Mouse (Mus musculus): ENCODE measurements around the gene Homer1. TPM values are rescaled to one million over a fixed set of nuclear protein-coding genes. Genes with fewer than 3 reads are reported as not detected.

Homer1 gene
- polyA plus RNA-seq, 1 experiment from 2014 or later: 2.0 TPM

DNA sequence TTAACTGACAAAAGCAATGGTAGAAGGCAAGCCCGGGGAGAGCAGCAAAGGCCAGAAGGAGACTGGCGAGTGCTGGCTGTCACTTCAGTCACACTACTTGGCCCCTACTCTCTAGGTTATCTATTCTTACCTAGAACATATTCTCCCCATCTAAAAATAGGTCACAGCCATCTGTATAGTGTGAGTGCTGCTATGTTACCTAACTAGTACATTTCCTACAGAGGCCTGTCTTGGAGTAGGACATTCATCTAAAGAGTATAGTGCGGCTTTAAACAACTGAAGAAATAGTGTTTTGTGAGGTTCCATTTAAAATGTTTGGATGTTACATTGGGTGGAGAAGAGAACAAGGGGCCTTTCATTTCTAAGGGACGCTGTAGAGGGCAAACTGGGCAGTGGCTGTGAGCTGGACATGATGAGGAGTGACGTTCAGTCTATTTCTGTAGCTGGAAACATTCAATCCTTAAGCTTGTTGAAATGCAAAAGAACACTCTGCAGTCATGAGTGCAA lies 100.3 kb downstream of the Homer1 start:
- DNase-seq (ENCODE audit: low spot score): no peak

DNA sequence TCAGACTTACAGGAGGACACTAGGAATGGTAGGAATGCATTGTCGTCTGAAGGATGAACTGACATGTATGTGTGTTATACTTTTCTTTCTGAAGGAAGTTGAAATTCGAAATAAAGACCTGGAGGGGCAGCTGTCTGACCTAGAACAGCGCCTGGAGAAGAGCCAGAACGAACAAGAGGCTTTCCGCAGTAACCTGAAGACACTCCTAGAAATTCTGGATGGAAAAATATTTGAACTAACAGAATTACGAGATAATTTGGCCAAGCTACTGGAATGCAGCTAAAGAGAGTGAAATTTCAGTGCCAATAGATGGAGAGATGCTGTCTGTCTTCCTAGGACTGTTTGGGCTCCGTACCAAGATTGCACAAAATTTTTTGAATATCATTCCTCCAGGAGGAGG lies 102.5 kb downstream of the Homer1 start:
- no peak for DNase-seq (ENCODE audit: low spot score)

DNA sequence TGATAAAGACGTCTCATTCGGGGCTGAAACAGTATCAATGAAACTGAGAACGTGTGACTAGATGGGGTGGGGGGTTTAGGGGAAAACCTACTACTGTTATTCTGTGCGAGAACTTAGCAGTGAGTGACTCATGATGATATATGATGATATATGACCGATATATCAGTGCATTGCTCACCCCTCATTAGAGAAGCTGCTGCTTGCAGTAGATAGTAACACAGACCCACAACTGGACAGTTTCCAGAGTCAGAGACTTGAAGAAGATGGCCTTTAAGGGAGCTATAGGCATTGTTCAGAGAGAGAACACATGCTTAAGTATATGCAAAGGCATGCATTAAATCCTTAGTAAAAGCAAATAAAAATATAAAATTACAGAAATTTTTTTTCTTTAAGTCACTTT lies 107.4 kb downstream of the Homer1 start:
- DNase-seq (ENCODE audit: low spot score): no peak

DNA sequence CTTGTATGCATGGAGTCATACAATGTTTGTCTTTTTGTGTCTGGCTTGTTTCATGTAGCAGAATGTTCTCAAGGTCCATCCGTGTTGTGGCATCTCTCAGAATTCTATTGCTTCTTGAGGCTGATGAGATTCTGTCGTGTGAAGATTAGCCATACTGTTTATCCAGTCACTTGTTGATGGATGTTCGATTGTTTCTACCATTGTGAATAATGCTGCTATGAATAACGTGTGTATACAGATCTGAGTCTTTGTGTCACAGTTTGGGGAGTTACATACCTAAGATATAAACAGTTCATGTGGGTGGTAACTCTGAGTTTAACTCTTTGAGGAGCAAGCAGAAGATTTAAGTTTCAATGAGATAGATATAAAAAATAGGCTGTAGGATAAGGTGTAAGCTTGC lies 110.9 kb downstream of the Homer1 start:
- no peak for DNase-seq (ENCODE audit: low spot score)

DNA sequence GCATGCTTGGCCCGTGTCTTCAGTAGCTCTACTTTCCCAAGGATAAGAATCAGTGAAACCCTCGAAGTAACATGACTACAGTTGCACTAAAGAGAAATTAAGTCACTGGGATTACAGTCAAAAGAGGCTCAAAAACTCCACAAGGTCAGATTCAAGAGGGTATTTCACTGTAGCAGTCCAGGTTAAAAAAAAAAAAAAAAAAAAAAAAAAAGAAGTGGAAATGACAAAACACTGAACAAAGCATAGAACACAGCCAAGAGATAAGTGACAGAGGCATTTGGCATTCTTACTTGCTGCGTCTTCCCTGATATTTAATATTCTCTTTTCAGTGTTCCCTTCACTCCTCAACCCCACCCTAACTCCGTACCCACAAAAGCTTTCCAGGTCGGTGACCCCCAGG lies 115.6 kb downstream of the Homer1 start:
- no peak for DNase-seq (ENCODE audit: low spot score)

DNA sequence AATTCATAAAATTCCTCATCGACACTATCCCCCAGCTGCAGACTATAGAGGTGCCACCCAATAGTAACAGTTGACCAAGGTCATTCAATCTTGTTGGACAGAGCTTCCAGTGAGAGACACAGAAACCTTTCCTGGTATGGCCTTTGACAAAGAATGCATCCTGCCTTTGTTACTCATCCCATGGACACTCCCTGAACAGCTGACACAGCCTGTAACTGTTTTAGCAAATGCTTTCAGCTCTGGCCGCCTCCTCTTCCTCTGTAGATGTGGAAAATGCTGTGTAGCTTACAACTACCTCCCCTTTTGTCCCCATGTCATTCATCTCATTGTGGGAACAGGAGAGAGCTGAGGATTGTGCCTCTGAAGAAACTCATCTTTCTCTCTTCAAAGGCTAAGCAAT lies 118.9 kb downstream of the Homer1 start:
- DNase-seq (ENCODE audit: low spot score): no peak

DNA sequence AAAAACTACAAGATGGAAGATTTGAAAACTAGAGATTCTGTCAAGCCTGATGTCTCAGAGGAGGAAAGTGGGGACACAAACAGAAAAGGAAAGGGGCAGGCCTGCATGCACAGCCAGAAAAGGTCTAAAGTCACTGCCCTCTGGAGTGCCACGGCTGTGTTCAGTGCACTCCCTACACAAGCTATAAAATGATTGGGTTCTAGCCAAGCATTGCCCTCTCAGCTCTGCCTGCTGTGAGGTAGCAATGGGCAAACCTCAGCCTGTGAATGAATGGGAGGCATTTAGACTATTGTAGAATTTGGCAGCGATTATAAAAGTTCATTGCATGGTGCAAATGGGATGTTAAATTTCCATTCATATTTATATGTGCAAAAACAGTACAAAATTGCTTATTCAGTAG lies 120.3 kb downstream of the Homer1 start:
- DNase-seq (ENCODE audit: low spot score): no peak

DNA sequence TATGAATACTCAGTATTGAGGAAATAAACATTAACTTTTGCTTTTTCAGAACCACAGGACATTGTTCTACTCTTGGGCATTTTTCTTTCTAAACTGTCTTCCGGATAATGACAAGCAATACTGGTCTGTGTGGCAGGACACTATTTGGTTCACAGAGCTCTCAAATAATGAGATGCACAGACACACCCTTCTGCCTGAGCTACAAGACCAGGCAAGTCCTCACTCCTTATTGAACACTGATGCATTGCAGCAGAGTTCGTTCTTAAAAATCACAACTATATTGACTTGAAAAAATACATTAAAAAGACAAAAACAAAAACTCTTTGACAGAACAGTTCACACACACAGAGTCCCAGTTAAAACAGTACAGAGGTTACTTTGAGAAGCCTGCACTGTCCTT lies 123.8 kb downstream of the Homer1 start:
- no peak for DNase-seq (ENCODE audit: low spot score)

DNA sequence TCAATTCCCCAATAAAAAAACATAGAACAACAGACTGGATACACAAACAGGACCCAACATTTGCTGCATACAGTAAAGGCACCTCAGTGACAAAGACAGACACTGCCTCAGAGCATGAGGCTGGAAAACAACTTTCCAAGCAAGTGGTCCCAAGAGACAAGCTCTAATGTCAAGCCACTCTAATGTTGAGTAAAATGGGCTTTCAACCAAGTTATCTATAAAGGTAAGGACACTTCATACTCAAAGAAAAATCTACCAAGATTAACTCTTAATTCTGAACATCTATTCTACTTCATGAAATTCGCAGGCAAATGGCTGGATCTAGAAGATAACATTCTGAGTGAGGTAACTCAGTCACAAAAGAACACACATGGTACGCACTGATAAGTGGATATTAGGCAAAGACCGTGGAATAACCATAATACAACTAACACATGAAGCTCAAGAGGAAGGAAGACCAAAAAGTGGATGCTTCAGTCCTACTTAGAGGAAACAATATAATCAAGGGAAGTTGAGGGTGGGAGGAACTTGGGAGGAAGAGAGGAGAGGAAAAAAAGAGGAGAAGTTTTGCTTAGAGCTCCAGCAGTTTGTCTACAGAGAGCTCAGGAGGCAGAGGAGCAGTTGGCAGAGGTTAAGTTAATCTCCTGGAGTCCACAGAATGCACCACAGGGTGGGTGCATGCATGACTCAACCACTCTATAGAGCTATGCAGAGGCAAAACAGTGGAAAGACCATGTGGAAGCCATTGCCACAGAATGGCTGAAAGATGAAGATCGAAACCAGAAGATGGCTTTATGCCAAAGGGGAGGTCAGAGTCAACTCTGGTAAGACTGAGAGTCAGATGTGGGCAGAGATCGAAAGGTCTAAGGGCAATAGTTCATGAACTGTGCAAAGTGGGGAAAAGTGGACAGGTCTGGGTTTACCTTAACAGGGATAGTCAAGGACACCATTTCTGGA lies 128.8 kb downstream of the Homer1 start:
- DNase-seq (ENCODE audit: low spot score): no peak

DNA sequence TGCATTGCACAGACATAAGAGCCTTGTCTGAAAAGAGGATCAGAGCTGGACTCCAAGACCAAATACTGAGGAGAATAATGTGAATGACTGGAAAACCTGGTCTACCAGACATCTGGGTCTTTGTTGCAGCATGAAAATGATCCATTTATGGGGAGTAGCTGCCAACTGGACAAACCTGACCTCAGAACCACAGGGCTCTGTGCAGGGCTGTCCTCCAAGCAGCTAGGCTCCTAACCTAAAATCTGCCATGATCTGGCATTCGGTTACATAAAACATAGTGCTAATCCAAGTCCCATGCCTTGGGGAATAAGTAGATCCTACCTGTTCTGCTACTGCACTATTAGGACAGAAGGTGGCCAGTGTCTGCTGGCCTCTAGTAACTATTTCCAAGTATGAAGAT lies 129.8 kb downstream of the Homer1 start:
- DNase-seq (ENCODE audit: low spot score): no peak

DNA sequence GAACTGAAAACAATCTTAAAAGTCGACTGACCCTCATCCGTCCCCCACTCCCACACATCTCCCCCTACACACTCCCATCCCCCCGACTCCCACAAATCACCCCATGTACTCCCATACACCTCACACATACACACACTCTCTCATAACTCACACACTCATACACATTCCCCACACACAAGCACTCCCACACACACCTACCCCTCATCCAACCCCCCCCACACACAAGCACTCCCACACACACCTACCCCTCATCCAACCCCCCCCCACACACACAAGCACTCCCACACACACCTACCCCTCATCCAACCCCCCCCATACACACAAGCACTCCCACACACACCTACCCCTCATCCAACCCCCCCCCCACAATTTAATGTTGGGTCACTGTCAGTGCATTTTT lies 140.7 kb downstream of the Homer1 start:
- DNase-seq (ENCODE audit: low spot score): no peak

DNA sequence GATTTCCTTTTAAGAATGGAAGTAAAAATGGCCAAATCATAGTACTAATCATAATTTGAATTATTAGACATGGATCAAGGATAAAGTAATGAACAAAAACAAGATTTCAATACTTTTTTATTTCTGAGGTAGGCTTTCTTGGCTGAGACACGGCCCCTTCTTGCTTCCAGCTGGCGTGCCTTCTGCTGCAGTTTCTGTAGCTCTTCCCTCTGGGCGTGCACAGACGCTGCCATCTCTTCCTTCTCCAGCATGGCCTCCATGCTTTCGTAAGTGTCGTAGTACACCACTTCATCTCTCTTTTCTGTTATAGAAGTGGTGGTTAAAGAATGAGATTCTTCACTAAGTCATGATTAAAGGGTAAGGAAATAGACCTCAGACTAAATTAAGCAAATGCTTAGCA lies 153.8 kb downstream of the Homer1 start:
- no peak for DNase-seq (ENCODE audit: low spot score)

Other genes starting within 250 kb of the Homer1 start
- 0.28 and 0.29 TPM in 2 replicates for gene Cmya5, start 154.9 kb upstream of the Homer1 start, polyA plus RNA-seq (2015; fragmentation: Nextera tagmentation; extraction: Ambion mirVana)
- gene Tent2, start 107.2 kb upstream of the Homer1 start, polyA plus RNA-seq (2015; fragmentation: Nextera tagmentation; extraction: Ambion mirVana): 48.1 and 49.0 TPM in 2 replicates
- 4.7 and 6.0 TPM in 2 replicates for gene Jmy, start 200.2 kb downstream of the Homer1 start, polyA plus RNA-seq (2015; fragmentation: Nextera tagmentation; extraction: Ambion mirVana)

Data from thymus, postnatal 0 days (tissue).